Mouse (Mus musculus): Measurements from ENCODE around the gene Ccl6. TPM values are rescaled to one million over a fixed set of nuclear protein-coding genes. Genes with fewer than 3 reads are reported as not detected.

Gene Ccl6
- polyA plus RNA-seq, 1 experiment from 2014 or later = 0.81 TPM

- H3K36me3 ChIP-seq = no peaks in the 10 kb centered on the region
- H3K27ac ChIP-seq = no peak overlapping the region
- H3K4me1 ChIP-seq = no peaks in the 10 kb centered on the region
- ATAC-seq (ENCODE audit: low FRiP score) = no peak
- no peak overlapping the region for H3K4me2 ChIP-seq (replicated peaks)
- H3K27me3 ChIP-seq = no peaks in the 10 kb centered on the region
- H3K9ac ChIP-seq = no peak overlapping the region
- no peak overlapping the region for H3K4me3 ChIP-seq
- no peaks in the 10 kb centered on the region for H3K9me3 ChIP-seq (replicated peaks)
- 70% methylated on average over 3 of the region's 3 CpGs for WGBS
Observed at GRCm38 (mm10) chr11:83544214-83544613, 48.7 kb downstream of the Ccl6 start.

- H3K27ac ChIP-seq = no peak overlapping the region
- no peaks in the 10 kb centered on the region for H3K36me3 ChIP-seq
- no peak overlapping the region for H3K4me2 ChIP-seq (replicated peaks)
- WGBS = 90% methylated on average over 3 of the region's 3 CpGs
- no peak overlapping the region for H3K4me3 ChIP-seq
- ATAC-seq (ENCODE audit: low FRiP score) = no peak
- H3K9ac ChIP-seq = no peak overlapping the region
- no peaks in the 10 kb centered on the region for H3K9me3 ChIP-seq (replicated peaks)
- no peaks in the 10 kb centered on the region for H3K4me1 ChIP-seq
- no peaks in the 10 kb centered on the region for H3K27me3 ChIP-seq
Observed at GRCm38 (mm10) chr11:83541415-83541814, 51.5 kb downstream of the Ccl6 start.

- ATAC-seq (ENCODE audit: low FRiP score) = no peak
- 83% methylated on average over 2 of the region's 2 CpGs for WGBS
- Histone ChIP-seq H3K4me2 (replicated peaks) (no peak overlapping the region), H3K36me3 (no peaks in the 10 kb centered on the region), H3K27ac (no peak overlapping the region), H3K27me3 (no peaks in the 10 kb centered on the region), H3K4me3 (no peak overlapping the region), H3K9ac (no peak overlapping the region), H3K9me3 (replicated peaks) (no peaks in the 10 kb centered on the region), H3K4me1 (no peaks in the 10 kb centered on the region)
Observed at GRCm38 (mm10) chr11:83540931-83541330, 52.0 kb downstream of the Ccl6 start.

DNA sequence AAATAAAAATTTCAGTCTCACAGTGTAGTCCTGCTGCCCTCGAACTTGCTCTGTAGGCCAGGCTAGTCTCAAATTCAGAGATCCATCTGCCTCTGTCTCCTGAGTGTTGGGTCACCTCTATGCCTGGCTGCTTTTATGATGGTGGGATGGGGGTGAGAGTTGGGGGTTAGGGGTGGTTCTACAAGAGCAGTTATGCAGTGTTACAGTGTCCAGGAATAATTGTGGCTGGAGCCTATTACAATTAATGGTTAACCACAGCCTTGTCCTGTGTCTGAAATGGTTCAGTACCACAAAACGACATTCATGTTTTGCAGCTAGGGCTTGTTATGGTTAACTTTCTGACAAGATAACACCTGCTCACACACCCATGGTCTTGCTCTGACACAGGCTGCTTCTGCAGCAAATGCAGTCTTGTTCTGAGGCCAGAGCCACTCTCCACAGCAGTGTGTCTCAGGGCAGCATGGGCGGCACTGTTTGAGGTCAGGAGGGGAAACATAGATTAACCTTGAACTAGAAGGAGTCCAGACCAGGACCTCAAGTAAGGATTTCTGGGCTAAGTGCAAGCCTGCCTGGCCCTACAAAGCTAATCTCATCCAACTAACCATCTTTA lies 54.1 kb downstream of the Ccl6 start:
- H3K4me2 ChIP-seq (replicated peaks) = no peak overlapping the region
- no peak overlapping the region for H3K9ac ChIP-seq
- peaks cover 9% of the 10 kb centered on the region; the same call in 1 of the 2 replicates for H3K4me1 ChIP-seq
- no peaks in the 10 kb centered on the region for H3K36me3 ChIP-seq
- no peak overlapping the region for H3K27ac ChIP-seq
- no peak overlapping the region for H3K4me3 ChIP-seq
- WGBS = 86% methylated on average over 3 of the region's 3 CpGs
- ATAC-seq (ENCODE audit: low FRiP score) = no peak
- no peaks in the 10 kb centered on the region for H3K9me3 ChIP-seq (replicated peaks)
- no peaks in the 10 kb centered on the region for H3K27me3 ChIP-seq

Other genes with a start within 250 kb of the Ccl6 start
- gene Rasl10b, start 183.9 kb downstream of the Ccl6 start, polyA plus RNA-seq (2016; fragmentation: Nextera tagmentation; extraction: Ambion mirVana) = 16.8 and 17.7 TPM in 2 replicates
- 0.59 and 0.76 TPM in 2 replicates for gene Gas2l2, start 163.6 kb downstream of the Ccl6 start, polyA plus RNA-seq (2016; fragmentation: Nextera tagmentation; extraction: Ambion mirVana)
- gene 1700020L24Rik, start 155.4 kb downstream of the Ccl6 start, polyA plus RNA-seq (2016; fragmentation: Nextera tagmentation; extraction: Ambion mirVana) = 0.30 and 0.45 TPM in 2 replicates
- 3.2 and 3.5 TPM in 2 replicates for gene Mmp28, start 130.0 kb downstream of the Ccl6 start, polyA plus RNA-seq (2016; fragmentation: Nextera tagmentation; extraction: Ambion mirVana)
- gene Taf15, start 120.0 kb downstream of the Ccl6 start, polyA plus RNA-seq (2016; fragmentation: Nextera tagmentation; extraction: Ambion mirVana) = 13.9 and 14.9 TPM in 2 replicates
- gene Heatr9, start 70.9 kb downstream of the Ccl6 start, polyA plus RNA-seq (2016; fragmentation: Nextera tagmentation; extraction: Ambion mirVana) = not detected in 2 replicates
- not detected in 2 replicates for gene Ccl5, start 62.6 kb downstream of the Ccl6 start, polyA plus RNA-seq (2016; fragmentation: Nextera tagmentation; extraction: Ambion mirVana)
- 1.3 and 1.7 TPM in 2 replicates for gene Ccl9, start 14.5 kb downstream of the Ccl6 start, polyA plus RNA-seq (2016; fragmentation: Nextera tagmentation; extraction: Ambion mirVana)
- not detected in 2 replicates for gene Rpl9-ps1, start 52.5 kb upstream of the Ccl6 start, polyA plus RNA-seq (2016; fragmentation: Nextera tagmentation; extraction: Ambion mirVana)
- gene Ccl3, start 56.3 kb upstream of the Ccl6 start, polyA plus RNA-seq (2016; fragmentation: Nextera tagmentation; extraction: Ambion mirVana) = 1.2 and 1.3 TPM in 2 replicates
- gene Ccl4, start 69.5 kb upstream of the Ccl6 start, polyA plus RNA-seq (2016; fragmentation: Nextera tagmentation; extraction: Ambion mirVana) = 0.46 TPM in 1 of 2 replicates, not detected in the other
- gene Wfdc17, start 110.9 kb upstream of the Ccl6 start, polyA plus RNA-seq (2016; fragmentation: Nextera tagmentation; extraction: Ambion mirVana) = 0.59 and 0.65 TPM in 2 replicates
- gene Wfdc18, start 115.9 kb upstream of the Ccl6 start, polyA plus RNA-seq (2016; fragmentation: Nextera tagmentation; extraction: Ambion mirVana) = not detected in 2 replicates
- gene Wfdc21, start 153.9 kb upstream of the Ccl6 start, polyA plus RNA-seq (2016; fragmentation: Nextera tagmentation; extraction: Ambion mirVana) = not detected in 2 replicates
- gene Heatr6, start 160.6 kb upstream of the Ccl6 start, polyA plus RNA-seq (2016; fragmentation: Nextera tagmentation; extraction: Ambion mirVana) = 34.1 and 37.4 TPM in 2 replicates